Mouse (Mus musculus): ENCODE results near the gene Tbcc. TPM values are rescaled to one million over a fixed set of nuclear protein-coding genes. Genes with fewer than 3 reads are reported as not detected.

The Tbcc gene
- polyA plus RNA-seq, 1 experiment from 2014 or later: 58.0 TPM

GRCm38 (mm10) chr17:46918951-46919350 is 28.5 kb downstream of the Tbcc start:
- H3K27ac ChIP-seq: no peak overlapping the region
- no peaks in the 10 kb centered on the region for H3K4me1 ChIP-seq
- 15% methylated on average over 4 of the region's 4 CpGs for WGBS
- no peaks in the 10 kb centered on the region for H3K36me3 ChIP-seq
- H3K27me3 ChIP-seq: no peaks in the 10 kb centered on the region
- no peak overlapping the region for H3K4me3 ChIP-seq
- H3K4me2 ChIP-seq (replicated peaks): no peak overlapping the region
- H3K9ac ChIP-seq: no peak overlapping the region
- H3K9me3 ChIP-seq: no peaks in the 10 kb centered on the region
- ATAC-seq (ENCODE audit: low FRiP score, low read depth): no peak

- Histone ChIP-seq H3K27me3 (no peaks in the 10 kb centered on the region), H3K36me3 (no peaks in the 10 kb centered on the region), H3K4me1 (no peaks in the 10 kb centered on the region), H3K9ac (no peak overlapping the region), H3K4me2 (replicated peaks) (no peak overlapping the region), H3K9me3 (no peaks in the 10 kb centered on the region), H3K27ac (no peak overlapping the region), H3K4me3 (no peak overlapping the region)
- 65% methylated on average over 6 of the region's 6 CpGs for WGBS
- no peak for ATAC-seq (ENCODE audit: low FRiP score, low read depth)
These were observed 30.4 kb downstream of the Tbcc start for GRCm38 (mm10) chr17:46920855-46921254.

- H3K4me2 ChIP-seq (replicated peaks): no peak overlapping the region
- no peak for ATAC-seq (ENCODE audit: low FRiP score, low read depth)
- no peak overlapping the region for H3K4me3 ChIP-seq
- no peaks in the 10 kb centered on the region for H3K9me3 ChIP-seq
- H3K9ac ChIP-seq: no peak overlapping the region
- no peak overlapping the region for H3K27ac ChIP-seq
- WGBS: 72% methylated on average over 6 of the region's 6 CpGs
- H3K36me3 ChIP-seq: peaks cover 34% of the 10 kb centered on the region
- H3K27me3 ChIP-seq: no peaks in the 10 kb centered on the region
- H3K4me1 ChIP-seq: no peaks in the 10 kb centered on the region
These were observed 35.7 kb downstream of the Tbcc start for GRCm38 (mm10) chr17:46926192-46926591.

GRCm38 (mm10) chr17:46926941-46927340 is 36.5 kb downstream of the Tbcc start:
- H3K27ac ChIP-seq: no peak overlapping the region
- peaks cover 41% of the 10 kb centered on the region for H3K36me3 ChIP-seq
- no peak overlapping the region for H3K4me3 ChIP-seq
- H3K9ac ChIP-seq: no peak overlapping the region
- H3K4me1 ChIP-seq: no peaks in the 10 kb centered on the region
- H3K27me3 ChIP-seq: no peaks in the 10 kb centered on the region
- no peak overlapping the region for H3K4me2 ChIP-seq (replicated peaks)
- H3K9me3 ChIP-seq: no peaks in the 10 kb centered on the region
- WGBS: 67% methylated on average over 3 of the region's 3 CpGs
- ATAC-seq (ENCODE audit: low FRiP score, low read depth): no peak

GRCm38 (mm10) chr17:46927781-46928180 is 37.3 kb downstream of the Tbcc start:
- Histone ChIP-seq H3K4me1 (no peaks in the 10 kb centered on the region), H3K9me3 (no peaks in the 10 kb centered on the region), H3K36me3 (peaks cover 50% of the 10 kb centered on the region), H3K27me3 (no peaks in the 10 kb centered on the region), H3K9ac (no peak overlapping the region), H3K4me3 (no peak overlapping the region), H3K27ac (no peak overlapping the region), H3K4me2 (replicated peaks) (no peak overlapping the region)
- WGBS: 93% methylated on average over 5 of the region's 5 CpGs
- ATAC-seq (ENCODE audit: low FRiP score, low read depth): no peak

GRCm38 (mm10) chr17:46929277-46929676 is 38.8 kb downstream of the Tbcc start:
- Histone ChIP-seq H3K9me3 (no peaks in the 10 kb centered on the region), H3K27ac (no peak overlapping the region), H3K27me3 (no peaks in the 10 kb centered on the region), H3K4me1 (no peaks in the 10 kb centered on the region), H3K9ac (no peak overlapping the region), H3K36me3 (peaks cover 65% of the 10 kb centered on the region), H3K4me3 (no peak overlapping the region), H3K4me2 (replicated peaks) (no peak overlapping the region)
- ATAC-seq (ENCODE audit: low FRiP score, low read depth): no peak
- 67% methylated on average over 12 of the region's 12 CpGs for WGBS

- Histone ChIP-seq H3K27me3 (no peaks in the 10 kb centered on the region), H3K4me1 (no peaks in the 10 kb centered on the region), H3K36me3 (peaks cover 71% of the 10 kb centered on the region), H3K9ac (no peak overlapping the region), H3K4me2 (replicated peaks) (no peak overlapping the region), H3K9me3 (no peaks in the 10 kb centered on the region), H3K4me3 (no peak overlapping the region), H3K27ac (no peak overlapping the region)
- WGBS: 87% methylated on average over 7 of the region's 7 CpGs
- no peak for ATAC-seq (ENCODE audit: low FRiP score, low read depth)
These were observed 39.4 kb downstream of the Tbcc start for GRCm38 (mm10) chr17:46929897-46930296.

- H3K36me3 ChIP-seq: peaks cover 98% of the 10 kb centered on the region
- no peaks in the 10 kb centered on the region for H3K4me1 ChIP-seq
- 95% methylated on average over 5 of the region's 5 CpGs for WGBS
- no peaks in the 10 kb centered on the region for H3K27me3 ChIP-seq
- H3K27ac ChIP-seq: no peak overlapping the region
- H3K4me3 ChIP-seq: no peak overlapping the region
- no peak overlapping the region for H3K4me2 ChIP-seq (replicated peaks)
- H3K9me3 ChIP-seq: no peaks in the 10 kb centered on the region
- no peak overlapping the region for H3K9ac ChIP-seq
- ATAC-seq (ENCODE audit: low FRiP score, low read depth): no peak
These were observed 42.5 kb downstream of the Tbcc start for GRCm38 (mm10) chr17:46932961-46933360.

- Histone ChIP-seq H3K4me1 (no peaks in the 10 kb centered on the region), H3K9me3 (no peaks in the 10 kb centered on the region), H3K4me3 (no peak overlapping the region), H3K9ac (no peak overlapping the region), H3K4me2 (replicated peaks) (no peak overlapping the region), H3K27me3 (no peaks in the 10 kb centered on the region), H3K36me3 (peaks cover 98% of the 10 kb centered on the region), H3K27ac (no peak overlapping the region)
- 83% methylated on average over 19 of the region's 19 CpGs for WGBS
- no peak for ATAC-seq (ENCODE audit: low FRiP score, low read depth)
These were observed 43.3 kb downstream of the Tbcc start for GRCm38 (mm10) chr17:46933557-46934348.

- ATAC-seq (ENCODE audit: low FRiP score, low read depth): no peak
- Histone ChIP-seq H3K27me3 (no peaks in the 10 kb centered on the region), H3K9me3 (no peaks in the 10 kb centered on the region), H3K4me1 (no peaks in the 10 kb centered on the region), H3K4me3 (no peak overlapping the region), H3K4me2 (replicated peaks) (no peak overlapping the region), H3K27ac (no peak overlapping the region), H3K36me3 (peaks cover 98% of the 10 kb centered on the region), H3K9ac (no peak overlapping the region)
- WGBS: 93% methylated on average over 8 of the region's 8 CpGs
These were observed 50.0 kb downstream of the Tbcc start for GRCm38 (mm10) chr17:46940461-46940860.

Other genes starting within 250 kb of the Tbcc start
- 26.4 and 26.5 TPM in 2 replicates for gene Klc4, start 244.7 kb upstream of the Tbcc start, polyA plus RNA-seq (2015; fragmentation: Nextera tagmentation; extraction: Ambion mirVana)
- 104 and 106 TPM in 2 replicates for gene Mrpl2, start 244.5 kb upstream of the Tbcc start, polyA plus RNA-seq (2015; fragmentation: Nextera tagmentation; extraction: Ambion mirVana)
- 63.2 and 66.0 TPM in 2 replicates for gene Cul7, start 240.3 kb upstream of the Tbcc start, polyA plus RNA-seq (2015; fragmentation: Nextera tagmentation; extraction: Ambion mirVana)
- 67.6 and 73.9 TPM in 2 replicates for gene Rrp36, start 216.3 kb upstream of the Tbcc start, polyA plus RNA-seq (2015; fragmentation: Nextera tagmentation; extraction: Ambion mirVana)
- 157 and 162 TPM in 2 replicates for gene Mea1, start 211.9 kb upstream of the Tbcc start, polyA plus RNA-seq (2015; fragmentation: Nextera tagmentation; extraction: Ambion mirVana)
- gene Klhdc3, start 209.8 kb upstream of the Tbcc start, polyA plus RNA-seq (2015; fragmentation: Nextera tagmentation; extraction: Ambion mirVana): 127 and 135 TPM in 2 replicates
- 94.0 and 103 TPM in 2 replicates for gene Ppp2r5d, start 185.6 kb upstream of the Tbcc start, polyA plus RNA-seq (2015; fragmentation: Nextera tagmentation; extraction: Ambion mirVana)
- gene Pex6, start 179.2 kb upstream of the Tbcc start, polyA plus RNA-seq (2015; fragmentation: Nextera tagmentation; extraction: Ambion mirVana): 26.8 and 27.0 TPM in 2 replicates
- gene Gnmt, start 161.5 kb upstream of the Tbcc start, polyA plus RNA-seq (2015; fragmentation: Nextera tagmentation; extraction: Ambion mirVana): 0.46 and 0.57 TPM in 2 replicates
- gene Cnpy3, start 138.5 kb upstream of the Tbcc start, polyA plus RNA-seq (2015; fragmentation: Nextera tagmentation; extraction: Ambion mirVana): 66.8 and 67.7 TPM in 2 replicates
- 0.29 and 0.33 TPM in 2 replicates for gene Ptcra, start 127.0 kb upstream of the Tbcc start, polyA plus RNA-seq (2015; fragmentation: Nextera tagmentation; extraction: Ambion mirVana)
- gene 2310039H08Rik, start 118.0 kb upstream of the Tbcc start, polyA plus RNA-seq (2015; fragmentation: Nextera tagmentation; extraction: Ambion mirVana): 70.5 and 75.2 TPM in 2 replicates
- gene Rpl7l1, start 108.0 kb upstream of the Tbcc start, polyA plus RNA-seq (2015; fragmentation: Nextera tagmentation; extraction: Ambion mirVana): 175 and 176 TPM in 2 replicates
- 3.9 and 4.6 TPM in 2 replicates for gene Bicral, start 32.2 kb upstream of the Tbcc start, polyA plus RNA-seq (2015; fragmentation: Nextera tagmentation; extraction: Ambion mirVana)
- not detected in 2 replicates for gene Prph2, start 19.8 kb downstream of the Tbcc start, polyA plus RNA-seq (2015; fragmentation: Nextera tagmentation; extraction: Ambion mirVana)
- gene Ubr2, start 119.9 kb downstream of the Tbcc start, polyA plus RNA-seq (2015; fragmentation: Nextera tagmentation; extraction: Ambion mirVana): 15.9 and 18.0 TPM in 2 replicates